Comparison of ENCODE assay signal across 8 mouse cellular contexts in genomic region chr15:89180081-89180541, GRCm38 (mm10). TPM values are rescaled to one million over a fixed set of nuclear protein-coding genes. Genes with fewer than 3 reads are reported as not detected.
A peak's percentile ranks its signal among the peaks of the same experiment; 100 is the strongest.
DNase-seq lines count a peak whose midpoint lies in the region; ATAC-seq lines count a peak whose summit lies in the region.

No protein-coding gene starts in this region.

- no peak; the same call in none of the 2 replicates for ATAC-seq in neural tube, embryonic 11.5 days (ENCODE audit: insufficient read depth, low FRiP score, low TSS enrichment)
- peak; percentile 0; the same call in 1 of the 2 replicates for ATAC-seq in intestine, embryonic 16.5 days
- no peak for ATAC-seq in frontal cortex, adult (ENCODE audit: low TSS enrichment)

- 1% methylated on average over 26 of the region's 26 CpGs for WGBS in neural tube, embryonic 11.5 days
- WGBS in forebrain, embryonic 10.5 days, result under 1% methylated on average over 26 of the region's 26 CpGs
- WGBS in intestine, embryonic 16.5 days, result under 1% methylated on average over 26 of the region's 26 CpGs

- peak overlapping the region; percentile 79 for H3K27ac ChIP-seq in neural tube, embryonic 11.5 days (ENCODE audit: low read depth, low read length)
- H3K27ac ChIP-seq in forebrain, embryonic 10.5 days, result peak overlapping the region; percentile 98
- peak overlapping the region; percentile 93 for H3K27ac ChIP-seq in intestine, embryonic 16.5 days (ENCODE audit: low read length)

- peak overlapping the region; percentile 92 for H3K9ac ChIP-seq in neural tube, embryonic 11.5 days (ENCODE audit: low read length)
- peak overlapping the region; percentile 89 for H3K9ac ChIP-seq in intestine, embryonic 16.5 days (ENCODE audit: low read depth, low read length)

- peak overlapping the region; percentile 76 for H3K4me3 ChIP-seq in neural tube, embryonic 11.5 days (ENCODE audit: low read depth, low read length)
- peak overlapping the region; percentile 83 for H3K4me3 ChIP-seq in forebrain, embryonic 10.5 days
- H3K4me3 ChIP-seq in intestine, embryonic 16.5 days (ENCODE audit: low read length), result peak overlapping the region; percentile 57

- no peak for DNase-seq in neural tube, embryonic 11.5 days (ENCODE audit: low spot score)
- no peak for DNase-seq in neural tube, embryonic 10.5 days (ENCODE audit: extremely low spot score, low spot score)
- DNase-seq in forebrain, embryonic 10.5 days (ENCODE audit: extremely low spot score, low spot score), result peak; percentile 71
- DNase-seq in mesoderm, embryonic 11.5 days (ENCODE audit: low read depth, low spot score), result peak; percentile 13
- no peak for DNase-seq in urinary bladder, adult 2 months (ENCODE audit: low spot score)
- no peak for DNase-seq in thymus, postnatal 36 days

- H3K9me3 ChIP-seq in neural tube, embryonic 11.5 days (ENCODE audit: control insufficient read depth, low read length), result no peaks in the 10 kb centered on the region
- no peaks in the 10 kb centered on the region for H3K9me3 ChIP-seq in forebrain, embryonic 10.5 days
- H3K9me3 ChIP-seq in intestine, embryonic 16.5 days (ENCODE audit: control insufficient read depth, low read length), result no peaks in the 10 kb centered on the region

- peaks cover 47% of the 10 kb centered on the region for H3K4me1 ChIP-seq in neural tube, embryonic 11.5 days (ENCODE audit: control insufficient read depth, insufficient read depth, low read length)
- H3K4me1 ChIP-seq in forebrain, embryonic 10.5 days, result peaks cover 98% of the 10 kb centered on the region
- peaks cover 49% of the 10 kb centered on the region for H3K4me1 ChIP-seq in intestine, embryonic 16.5 days (ENCODE audit: control insufficient read depth, insufficient read depth, low read length)

- no peaks in the 10 kb centered on the region for H3K27me3 ChIP-seq in neural tube, embryonic 11.5 days (ENCODE audit: control insufficient read depth, insufficient read depth, low read length)
- no peaks in the 10 kb centered on the region; the same call in 1 of the 2 replicates for H3K27me3 ChIP-seq in forebrain, embryonic 10.5 days (ENCODE audit: poor library complexity, severe bottlenecking)
- no peaks in the 10 kb centered on the region for H3K27me3 ChIP-seq in intestine, embryonic 16.5 days (replicated peaks; ENCODE audit: control insufficient read depth, insufficient read depth, low read length)

- peak overlapping the region; percentile 95 for H3K4me2 ChIP-seq in neural tube, embryonic 11.5 days (ENCODE audit: low read depth)
- H3K4me2 ChIP-seq in intestine, embryonic 16.5 days (ENCODE audit: low read depth, low read length), result peak overlapping the region; percentile 80

- 0 out of 2 replicates have a peak, but pooled peaks cover 3% of the 10 kb centered on the region for H3K36me3 ChIP-seq in neural tube, embryonic 11.5 days (ENCODE audit: control insufficient read depth, insufficient read depth, low read length)
- peaks cover 37% of the 10 kb centered on the region for H3K36me3 ChIP-seq in forebrain, embryonic 10.5 days (replicated peaks)
- no peaks in the 10 kb centered on the region for H3K36me3 ChIP-seq in intestine, embryonic 16.5 days (ENCODE audit: control insufficient read depth, insufficient read depth, low read length)

RNA-seq across cellular contexts. Expression of gene Plxnb2, which starts 0.5 kb away (rescaled TPM):
- polyA plus RNA-seq in neural tube, embryonic 11.5 days (2014; fragmentation: Nextera tagmentation; extraction: Ambion mirVana), result 112 and 117 TPM in 2 replicates
- polyA plus RNA-seq in forebrain, embryonic 10.5 days (2016; fragmentation: Nextera tagmentation; extraction: Ambion mirVana), result 144 and 155 TPM in 2 replicates
- 98.5 and 104 TPM in 2 replicates for polyA plus RNA-seq in intestine, embryonic 16.5 days (2015; fragmentation: Nextera tagmentation; extraction: Ambion mirVana)
- polyA plus RNA-seq in urinary bladder, adult 2 months (2012; rRNA removed), result 171 and 187 TPM in 2 replicates

RNA-seq across cellular contexts. Expression of gene Dennd6b, which starts 16.2 kb away (rescaled TPM):
- 30.5 and 33.6 TPM in 2 replicates for polyA plus RNA-seq in neural tube, embryonic 11.5 days (2014; fragmentation: Nextera tagmentation; extraction: Ambion mirVana)
- 26.4 and 27.7 TPM in 2 replicates for polyA plus RNA-seq in forebrain, embryonic 10.5 days (2016; fragmentation: Nextera tagmentation; extraction: Ambion mirVana)
- 10.9 and 13.0 TPM in 2 replicates for polyA plus RNA-seq in intestine, embryonic 16.5 days (2015; fragmentation: Nextera tagmentation; extraction: Ambion mirVana)
- 16.0 and 23.8 TPM in 2 replicates for polyA plus RNA-seq in urinary bladder, adult 2 months (2012; rRNA removed)

RNA-seq across cellular contexts. Expression of gene Mapk11, which starts 30.7 kb away (rescaled TPM):
- 33.1 and 37.4 TPM in 2 replicates for polyA plus RNA-seq in neural tube, embryonic 11.5 days (2014; fragmentation: Nextera tagmentation; extraction: Ambion mirVana)
- 35.7 and 36.3 TPM in 2 replicates for polyA plus RNA-seq in forebrain, embryonic 10.5 days (2016; fragmentation: Nextera tagmentation; extraction: Ambion mirVana)
- 4.7 and 5.0 TPM in 2 replicates for polyA plus RNA-seq in intestine, embryonic 16.5 days (2015; fragmentation: Nextera tagmentation; extraction: Ambion mirVana)
- 6.6 and 7.5 TPM in 2 replicates for polyA plus RNA-seq in urinary bladder, adult 2 months (2012; rRNA removed)

RNA-seq across cellular contexts. Expression of gene Ppp6r2, which starts 31.2 kb away (rescaled TPM):
- polyA plus RNA-seq in neural tube, embryonic 11.5 days (2014; fragmentation: Nextera tagmentation; extraction: Ambion mirVana), result 45.2 and 47.1 TPM in 2 replicates
- polyA plus RNA-seq in forebrain, embryonic 10.5 days (2016; fragmentation: Nextera tagmentation; extraction: Ambion mirVana), result 24.2 and 28.8 TPM in 2 replicates
- 18.0 and 20.1 TPM in 2 replicates for polyA plus RNA-seq in intestine, embryonic 16.5 days (2015; fragmentation: Nextera tagmentation; extraction: Ambion mirVana)
- 29.1 and 41.4 TPM in 2 replicates for polyA plus RNA-seq in urinary bladder, adult 2 months (2012; rRNA removed)

RNA-seq across cellular contexts. Expression of gene Mapk12, which starts 39.6 kb away (rescaled TPM):
- polyA plus RNA-seq in neural tube, embryonic 11.5 days (2014; fragmentation: Nextera tagmentation; extraction: Ambion mirVana), result 15.4 and 20.3 TPM in 2 replicates
- polyA plus RNA-seq in forebrain, embryonic 10.5 days (2016; fragmentation: Nextera tagmentation; extraction: Ambion mirVana), result 34.9 and 38.4 TPM in 2 replicates
- 2.7 and 3.1 TPM in 2 replicates for polyA plus RNA-seq in intestine, embryonic 16.5 days (2015; fragmentation: Nextera tagmentation; extraction: Ambion mirVana)
- 44.5 and 49.8 TPM in 2 replicates for polyA plus RNA-seq in urinary bladder, adult 2 months (2012; rRNA removed)

Comparison
In these comparisons a context has a peak if more than half of its experiments do, and no peak if none do; other contexts are left out.
1. DNase-seq: peak in forebrain, embryonic 10.5 days (single experiment) and mesoderm, embryonic 11.5 days (single experiment); none in neural tube, embryonic 11.5 days (single experiment), neural tube, embryonic 10.5 days (single experiment), urinary bladder, adult 2 months (single experiment) and thymus, postnatal 36 days (0 of 2).
2. Peak in every context shown above with its lines, with median percentiles within 50 percentile points of each other: H3K27ac ChIP-seq and H3K4me3 ChIP-seq.